Mouse (Mus musculus) frontal cortex, adult (tissue): ENCODE measurements around the gene Klhl11.

Source experiments
- ATAC-seq: cut with Nextera tagmentation; 2 replicates; pipeline ENCODE4 v1.9.2; 2017; ENCODE audit warnings: mild to moderate bottlenecking, moderate library complexity, mixed read lengths; ENCODE audit not compliant: low TSS enrichment

Klhl11 gene

DNA sequence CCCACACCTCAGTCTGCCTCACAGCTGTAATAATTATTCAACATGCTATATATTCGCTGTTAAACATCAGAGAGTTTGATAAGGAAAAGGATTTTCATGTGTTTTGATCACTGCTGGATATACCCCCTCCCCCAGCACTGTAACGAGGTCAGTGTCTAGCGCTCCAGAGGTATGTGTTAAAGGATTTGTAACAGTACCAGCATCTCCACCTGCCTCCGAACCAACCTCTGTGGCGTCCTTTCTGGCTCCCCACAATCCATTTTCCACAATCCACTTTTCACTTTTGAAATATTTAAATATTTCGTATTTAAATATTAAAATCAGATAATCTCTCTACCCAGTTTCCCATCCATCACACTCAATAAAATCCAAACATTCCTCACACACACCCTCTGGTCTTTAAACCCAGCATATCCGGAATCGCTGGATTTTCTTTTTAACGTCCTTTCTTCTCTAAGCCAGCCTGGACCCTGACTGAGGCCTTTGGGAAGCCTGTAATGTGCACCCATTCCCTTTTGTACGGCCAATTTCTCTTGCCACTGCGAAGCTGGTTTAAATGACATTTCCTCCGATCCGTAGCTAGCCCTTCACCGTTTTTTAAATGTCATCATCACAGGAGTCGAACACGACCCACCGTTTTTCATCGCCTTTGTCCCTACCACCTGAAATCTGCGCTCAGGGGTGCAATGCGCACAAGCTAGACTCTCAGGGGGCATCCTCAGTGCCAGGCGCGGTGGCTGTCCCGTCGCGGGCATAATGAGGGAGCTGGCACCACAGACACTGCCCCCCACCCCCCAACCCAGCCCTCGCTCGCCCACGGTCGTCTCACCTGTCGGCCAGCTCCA is 967 bp downstream of the Klhl11 start:
- ATAC-seq = peak; percentile 16; the same call in 1 of the 2 replicates

GRCm38 (mm10) chr11:100465833-100466232 is 6.7 kb downstream of the Klhl11 start:
- no peak for ATAC-seq

DNA sequence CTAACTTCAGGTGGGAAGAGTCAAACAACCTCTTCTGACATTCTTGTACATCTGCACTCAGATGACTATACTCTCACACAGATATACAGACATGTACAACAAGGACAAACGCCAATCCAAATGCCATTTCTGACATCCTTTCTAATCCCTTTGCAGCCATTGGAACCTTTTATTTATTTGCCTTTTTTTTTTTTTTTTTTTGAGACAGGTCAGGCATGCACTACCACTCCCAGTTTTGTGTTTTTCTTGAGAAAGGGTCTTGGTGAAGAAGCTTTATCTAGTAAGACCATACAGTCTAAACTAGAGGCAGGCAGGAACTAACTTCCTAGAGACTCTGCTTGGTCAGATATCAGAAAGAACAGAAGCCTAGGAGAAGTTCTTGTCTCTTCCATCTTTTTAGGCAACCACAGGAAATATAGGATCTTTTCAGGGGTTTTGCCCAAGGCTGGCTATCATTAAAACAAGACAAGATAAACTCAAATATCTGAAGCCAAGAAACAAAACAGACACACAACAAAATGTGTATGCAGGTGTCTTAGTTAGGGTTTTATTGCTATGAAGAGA is 7.2 kb downstream of the Klhl11 start:
- ATAC-seq = no peak

DNA sequence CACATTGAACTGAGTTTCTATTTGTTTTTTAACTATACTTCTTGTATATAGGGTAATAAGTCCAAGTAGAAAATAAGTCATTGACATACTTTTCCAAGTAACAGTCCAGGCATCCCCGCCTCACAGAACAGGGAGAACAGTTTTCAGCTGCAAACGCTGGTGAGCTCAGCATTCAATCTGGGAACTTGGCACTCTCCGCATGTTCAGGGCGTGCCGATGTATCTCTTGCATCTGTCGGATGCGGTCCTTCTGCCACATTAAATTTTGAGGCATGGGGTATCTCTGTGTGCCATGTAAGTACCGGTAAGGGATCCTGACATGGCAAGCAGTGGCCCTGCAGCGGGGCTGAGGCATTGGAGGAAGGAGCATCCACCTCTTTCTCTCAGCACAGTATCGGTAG is 9.8 kb downstream of the Klhl11 start:
- ATAC-seq = 0 out of 2 replicates have a peak, but pooled peaks have one; percentile 62

- no peak for ATAC-seq
Observed at GRCm38 (mm10) chr11:100457711-100458110, 14.8 kb downstream of the Klhl11 start.

DNA sequence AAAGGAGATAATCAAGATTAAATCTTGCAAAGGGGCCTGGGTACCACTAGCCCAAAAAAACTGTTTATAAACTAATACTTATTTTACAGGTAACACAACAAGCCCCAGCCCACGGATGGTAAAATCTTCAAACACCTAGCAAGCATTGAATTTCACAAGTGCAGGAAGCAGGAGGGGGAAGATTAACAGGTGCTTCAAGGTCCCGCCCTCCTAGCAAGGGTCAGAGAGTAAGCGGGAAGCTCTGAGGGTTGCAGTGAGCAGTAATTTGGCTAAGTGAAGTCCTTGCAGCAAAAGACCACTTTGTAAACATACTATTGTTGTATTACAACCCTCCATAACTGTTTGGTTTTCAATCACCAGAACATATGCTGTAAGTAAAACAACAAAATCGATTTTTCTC is 15.3 kb downstream of the Klhl11 start:
- no peak for ATAC-seq

- ATAC-seq = no peak
Observed at GRCm38 (mm10) chr11:100442625-100443024, 29.9 kb downstream of the Klhl11 start.

DNA sequence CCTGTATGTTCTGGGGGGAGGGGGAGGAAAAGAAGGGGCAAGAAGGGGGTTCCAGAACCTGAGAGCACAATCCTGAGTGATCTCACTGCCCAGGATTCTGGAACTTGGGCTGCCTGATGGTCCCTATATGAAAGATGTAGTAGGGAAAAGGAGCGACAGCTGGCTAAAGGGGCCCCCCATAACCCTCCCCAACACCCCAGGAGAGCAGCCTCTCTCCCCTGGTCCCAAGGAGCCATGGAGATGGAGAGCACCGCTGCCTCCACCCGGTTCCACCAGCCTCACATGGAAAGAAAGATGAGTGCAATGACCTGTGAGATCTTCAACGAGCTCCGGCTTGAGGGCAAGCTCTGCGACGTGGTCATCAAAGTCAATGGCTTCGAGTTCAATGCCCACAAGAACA is 30.7 kb downstream of the Klhl11 start, which contains the start of the genes Nt5c3b and Klhl10:
Gene Nt5c3b (minus strand): TSS at position 12 of the 400 bp plus-strand sequence.
Gene Klhl10 (plus strand): TSS at position 121 of the 400 bp plus-strand sequence.
- no peak for ATAC-seq

DNA sequence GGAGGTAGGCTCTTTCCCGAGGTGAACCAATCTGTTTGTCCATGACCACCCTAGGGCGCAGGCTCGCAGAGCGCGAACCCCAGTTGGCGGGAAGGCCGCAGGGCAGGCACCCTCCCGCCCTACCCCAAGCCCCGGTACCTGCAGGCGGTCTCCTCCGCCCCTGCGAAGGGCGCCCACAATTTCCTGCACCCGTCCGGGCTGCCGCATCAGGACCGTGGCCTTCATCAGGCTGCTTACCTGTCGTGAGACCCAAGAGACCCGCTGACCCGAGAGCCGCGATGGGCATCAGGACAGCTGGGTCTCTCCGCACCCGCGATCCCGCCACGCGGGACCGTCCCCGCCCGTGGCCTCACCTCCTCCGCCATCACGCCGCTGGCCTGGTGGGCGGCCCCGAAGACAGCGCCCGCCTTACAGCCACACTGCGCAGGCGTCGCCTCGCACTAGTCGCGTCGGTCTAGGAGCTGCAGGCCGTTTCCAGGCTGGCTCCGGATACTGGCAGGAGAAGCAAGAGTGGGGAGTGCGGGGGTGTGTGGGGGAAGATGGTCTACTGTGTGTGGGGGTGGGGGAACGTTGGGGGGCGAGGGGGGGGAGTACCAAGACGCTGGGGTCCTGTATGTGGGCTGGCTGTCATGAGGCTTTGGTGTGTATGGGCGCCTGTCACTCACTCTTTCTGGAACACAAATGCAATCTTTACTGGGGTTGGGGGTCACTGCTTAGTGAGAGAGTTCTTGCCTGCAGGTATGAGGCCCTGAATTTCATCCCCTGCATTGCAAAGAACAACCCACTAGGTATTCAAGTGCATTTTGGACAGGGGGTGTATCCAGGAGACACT is 31.6 kb downstream of the Klhl11 start:
- ATAC-seq = peak; percentile 93

GRCm38 (mm10) chr11:100437901-100438300 is 34.6 kb downstream of the Klhl11 start:
- ATAC-seq = no peak

GRCm38 (mm10) chr11:100435678-100436246 is 36.8 kb downstream of the Klhl11 start:
- no peak for ATAC-seq

- no peak for ATAC-seq
Observed at GRCm38 (mm10) chr11:100432002-100432401, 40.5 kb downstream of the Klhl11 start.

GRCm38 (mm10) chr11:100430052-100430451 is 42.5 kb downstream of the Klhl11 start:
- ATAC-seq = no peak

- peak; percentile 20; the same call in 1 of the 2 replicates for ATAC-seq
Observed at GRCm38 (mm10) chr11:100428612-100429199, 43.8 kb downstream of the Klhl11 start.

- ATAC-seq = no peak
Observed at GRCm38 (mm10) chr11:100426820-100427219, 45.7 kb downstream of the Klhl11 start.

DNA sequence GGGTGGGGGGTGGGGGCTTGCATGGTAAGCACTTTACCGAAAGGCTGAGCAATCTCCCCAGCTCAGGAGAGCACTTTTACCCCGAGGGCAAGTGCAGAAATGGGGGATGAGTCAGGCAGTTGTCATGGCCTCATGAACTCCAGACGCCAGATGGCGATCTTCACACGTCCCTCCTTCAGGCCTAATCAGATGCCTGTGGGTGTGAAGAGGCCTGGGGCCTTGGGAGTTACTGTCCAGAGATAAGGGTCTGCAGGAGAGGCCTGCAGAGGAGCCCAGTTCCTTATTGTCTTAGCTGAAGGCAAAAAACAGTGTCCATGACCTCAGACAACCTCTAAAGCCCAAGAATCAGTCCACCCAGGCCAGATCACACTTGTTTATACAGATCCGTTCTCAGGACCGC is 46.7 kb downstream of the Klhl11 start:
- ATAC-seq = no peak

DNA sequence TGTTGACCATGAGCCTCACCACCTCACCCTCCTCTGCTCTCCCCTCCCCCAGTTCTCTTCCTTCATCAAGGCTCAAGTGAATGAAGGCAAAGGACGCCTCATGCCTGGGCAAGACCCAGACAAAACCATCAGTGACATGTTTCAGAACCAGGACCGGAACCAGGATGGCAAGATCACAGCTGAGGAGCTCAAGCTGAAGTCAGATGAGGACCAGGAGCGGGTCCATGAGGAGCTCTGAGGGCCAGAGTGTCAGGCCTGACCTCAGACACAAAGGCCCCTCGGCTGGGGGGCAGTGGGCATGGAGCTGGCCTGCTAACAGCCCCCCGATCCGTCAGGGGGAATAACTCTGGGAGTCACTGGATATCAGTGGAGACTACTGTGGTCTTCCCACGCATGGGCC is 48.7 kb downstream of the Klhl11 start:
- no peak for ATAC-seq

- ATAC-seq = no peak
Observed at GRCm38 (mm10) chr11:100421537-100421936, 51.0 kb downstream of the Klhl11 start.

DNA sequence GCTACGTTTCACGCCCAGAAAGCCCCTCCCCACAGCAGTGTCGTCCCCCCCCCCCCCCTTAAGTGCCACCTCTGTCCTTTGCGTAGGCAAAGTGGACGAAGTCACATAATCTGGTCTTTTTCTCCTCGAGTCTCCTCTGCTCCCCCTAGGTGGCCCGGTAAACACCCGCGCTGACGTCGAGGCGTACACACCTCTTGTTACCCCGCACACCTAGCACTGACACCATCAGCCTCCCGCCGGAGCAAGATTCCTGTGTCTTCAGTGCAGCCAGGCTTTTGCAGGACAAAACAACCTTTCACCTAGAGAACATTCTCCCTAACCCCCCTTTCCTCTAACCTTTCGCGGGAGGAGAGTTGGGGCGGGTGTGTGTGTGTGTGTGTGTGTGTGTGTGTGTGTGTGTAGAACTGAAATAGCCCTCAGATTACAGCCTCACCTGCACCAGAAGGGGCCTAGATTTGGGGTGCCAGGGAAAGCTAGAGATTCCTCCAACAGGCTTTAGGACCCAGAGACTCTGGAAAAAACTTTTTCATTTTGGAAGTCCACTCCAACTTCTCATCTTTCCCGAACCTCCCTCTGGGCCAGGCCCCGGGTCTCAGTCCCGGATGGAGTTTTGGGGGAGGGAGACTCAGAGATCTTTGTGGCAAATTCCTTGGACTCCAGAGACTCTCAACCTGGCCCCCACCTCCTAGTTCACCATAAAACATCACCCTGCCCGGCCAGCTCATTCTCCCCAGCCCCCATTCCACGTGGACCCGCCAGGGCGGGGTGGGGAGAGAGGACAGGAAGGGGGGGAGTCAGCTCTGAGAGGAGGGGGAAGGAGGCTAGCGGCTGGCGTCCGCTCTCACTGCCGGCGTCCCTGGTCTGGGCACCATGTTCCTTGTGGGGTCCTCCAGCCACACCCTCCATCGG is 57.4 kb downstream of the Klhl11 start, which contains the start of gene Fkbp10:
Gene Fkbp10 (plus strand): TSS at position 784 of the 909 bp plus-strand sequence.
- ATAC-seq = no peak
